Mouse (Mus musculus) lung, postnatal 25 days (tissue): ENCODE data around the gene Efemp2.
A peak's percentile ranks its signal among the peaks of the same experiment; 100 is the strongest.

Experiments used
- DNase-seq: peaks from one replicate; pipeline ENCODE4 v3.0.0; 2022; ENCODE audit warnings: low spot score

Efemp2 gene

GRCm38 (mm10) chr19:5451766-5452165 lies 22.0 kb upstream of the Efemp2 start:
- no peak for DNase-seq

DNA sequence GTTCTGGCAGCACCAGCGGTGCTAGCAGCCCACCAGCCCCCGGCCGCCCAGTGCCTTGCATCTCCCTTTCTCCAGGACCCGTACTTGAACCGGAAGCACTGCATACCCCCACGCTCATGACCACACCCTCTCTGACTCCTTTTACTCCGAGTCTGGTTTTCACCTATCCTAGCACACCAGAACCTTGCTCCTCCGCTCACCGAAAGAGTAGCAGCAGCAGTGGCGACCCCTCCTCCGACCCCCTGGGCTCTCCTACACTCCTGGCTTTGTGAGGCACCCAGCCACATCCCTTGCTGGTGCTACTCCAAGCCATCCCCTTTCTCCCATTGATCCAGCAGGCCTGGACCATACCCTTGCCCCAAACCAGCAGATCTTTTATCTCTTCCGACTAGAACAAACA lies 18.7 kb upstream of the Efemp2 start:
- DNase-seq, result no peak

DNA sequence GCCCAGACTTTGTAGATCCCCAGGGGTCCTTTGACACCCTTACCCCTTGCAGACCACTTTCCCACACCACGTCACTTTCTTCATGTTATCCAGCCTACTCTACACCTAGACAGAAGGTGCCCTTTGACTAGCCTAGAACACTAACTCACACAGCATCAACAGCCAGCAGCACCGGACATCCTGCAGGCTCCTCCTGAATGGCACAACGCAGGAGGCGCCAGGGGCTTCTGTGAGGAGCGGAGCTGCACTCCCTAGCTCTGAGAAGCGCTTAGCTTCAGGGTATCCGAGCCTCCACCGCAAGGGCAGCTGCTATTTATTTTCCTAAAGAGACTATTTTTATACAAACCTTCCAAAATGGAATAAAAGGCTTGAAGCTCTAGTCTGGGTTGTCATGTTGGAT lies 18.2 kb upstream of the Efemp2 start:
- no peak for DNase-seq

DNA sequence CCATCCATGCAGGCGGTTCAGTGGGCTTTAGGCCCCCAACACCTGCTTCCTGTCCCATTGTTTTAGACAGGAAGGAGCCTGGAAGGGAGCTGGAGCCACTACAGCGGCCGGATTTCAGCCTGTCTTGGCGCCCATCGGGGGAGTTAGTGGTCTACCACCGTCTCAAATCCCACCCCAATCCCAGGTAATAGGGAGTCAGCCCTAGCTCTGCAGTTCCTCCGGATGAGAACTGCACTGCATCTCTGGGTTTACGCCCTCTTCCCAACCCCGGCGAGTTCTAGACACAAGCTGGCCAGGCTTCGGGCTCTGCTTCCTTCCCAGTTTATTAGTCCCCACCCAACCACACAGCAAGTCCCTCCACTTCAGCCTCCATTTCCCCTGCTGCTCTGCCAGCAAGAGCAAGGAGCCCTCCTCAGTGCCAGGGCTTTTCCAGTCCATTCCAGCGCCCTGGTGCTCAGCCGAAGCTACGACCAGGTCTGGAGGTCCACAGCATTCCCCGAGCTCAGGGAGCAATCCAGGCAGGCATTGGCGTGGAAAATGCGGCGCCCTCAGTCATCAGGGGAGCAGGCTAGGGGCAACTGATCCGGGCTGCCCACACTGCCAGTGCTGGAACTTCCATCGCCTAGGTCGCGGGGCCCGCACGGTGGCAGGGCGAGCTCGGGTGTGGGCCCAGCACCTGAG lies 17.4 kb upstream of the Efemp2 start:
- peak; percentile 43 for DNase-seq

DNA sequence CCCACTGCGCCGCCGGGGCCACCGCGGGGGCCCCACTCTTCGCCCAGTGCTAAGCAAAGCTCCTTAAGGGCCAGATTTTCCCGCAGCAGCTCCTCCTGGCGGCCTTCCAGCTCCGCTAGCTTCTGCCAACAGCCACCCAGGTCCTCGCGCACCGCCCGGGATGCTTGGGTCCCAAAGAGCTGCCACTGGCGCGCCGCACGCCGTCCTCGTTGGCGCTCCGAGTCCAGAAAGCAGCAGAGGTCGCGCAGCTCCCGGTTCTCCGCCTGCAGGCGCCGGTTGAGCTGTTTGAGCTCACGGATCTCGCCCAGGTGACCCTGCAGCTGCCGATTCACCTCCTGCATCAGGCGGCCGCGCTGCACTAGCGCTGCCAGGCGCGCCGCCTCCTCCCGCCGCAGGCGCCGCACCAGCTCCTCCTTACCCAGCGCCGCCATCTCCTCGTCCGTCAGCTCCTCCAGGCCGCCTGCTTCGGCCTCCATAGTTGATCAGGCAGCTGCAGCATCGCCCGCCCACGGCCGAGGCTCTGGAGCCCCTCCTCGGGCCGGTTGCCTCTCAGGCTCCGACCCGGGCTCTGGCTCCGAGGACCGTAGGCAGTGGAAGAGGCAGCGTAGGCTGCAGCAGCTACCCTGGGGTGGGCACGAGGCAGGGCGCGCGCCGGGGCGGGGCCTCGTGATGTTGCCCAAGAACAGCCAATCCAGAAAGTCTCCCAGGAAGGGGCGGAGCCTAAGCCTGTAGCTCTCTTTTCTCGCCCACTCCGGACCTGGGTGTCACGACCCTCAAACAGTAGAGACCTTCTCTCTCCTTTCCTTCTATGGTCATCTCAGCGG lies 16.6 kb upstream of the Efemp2 start:
- peak; percentile 96 for DNase-seq

- no peak for DNase-seq
These were observed 15.9 kb upstream of the Efemp2 start, which contains the start of gene Ccdc85b for GRCm38 (mm10) chr19:5457746-5458442. TSS of gene Ccdc85b (minus strand) at chr19:5457894.

- no peak for DNase-seq
These were observed 14.7 kb upstream of the Efemp2 start for GRCm38 (mm10) chr19:5459019-5459418.

DNA sequence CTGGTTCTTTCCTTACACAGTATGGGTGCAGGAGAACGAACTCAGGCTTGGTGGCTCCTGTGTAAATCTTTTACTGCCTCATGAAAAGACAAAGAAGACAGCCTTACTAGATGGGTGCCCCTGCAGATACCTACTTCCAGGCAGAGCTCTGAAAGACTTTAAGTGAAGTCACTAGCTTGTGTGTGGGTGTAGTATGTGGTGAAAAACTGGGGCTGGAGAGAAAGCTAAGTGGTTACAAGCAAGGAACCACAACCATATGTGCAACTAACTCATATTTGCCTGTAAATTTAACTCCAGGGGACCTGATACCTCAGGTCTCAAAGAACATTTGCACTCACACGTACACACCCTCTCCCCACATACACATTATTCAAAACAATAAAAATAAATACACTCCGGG lies 13.9 kb upstream of the Efemp2 start:
- no peak for DNase-seq

- DNase-seq, result peak; percentile 88
These were observed 13.3 kb upstream of the Efemp2 start, which contains the start of gene Fibp for GRCm38 (mm10) chr19:5460465-5460911. TSS of gene Fibp (plus strand) at chr19:5460615.

- DNase-seq, result no peak
These were observed 12.3 kb upstream of the Efemp2 start for GRCm38 (mm10) chr19:5461411-5461810.

- DNase-seq, result no peak
These were observed 10.5 kb upstream of the Efemp2 start for GRCm38 (mm10) chr19:5463212-5463611.

DNA sequence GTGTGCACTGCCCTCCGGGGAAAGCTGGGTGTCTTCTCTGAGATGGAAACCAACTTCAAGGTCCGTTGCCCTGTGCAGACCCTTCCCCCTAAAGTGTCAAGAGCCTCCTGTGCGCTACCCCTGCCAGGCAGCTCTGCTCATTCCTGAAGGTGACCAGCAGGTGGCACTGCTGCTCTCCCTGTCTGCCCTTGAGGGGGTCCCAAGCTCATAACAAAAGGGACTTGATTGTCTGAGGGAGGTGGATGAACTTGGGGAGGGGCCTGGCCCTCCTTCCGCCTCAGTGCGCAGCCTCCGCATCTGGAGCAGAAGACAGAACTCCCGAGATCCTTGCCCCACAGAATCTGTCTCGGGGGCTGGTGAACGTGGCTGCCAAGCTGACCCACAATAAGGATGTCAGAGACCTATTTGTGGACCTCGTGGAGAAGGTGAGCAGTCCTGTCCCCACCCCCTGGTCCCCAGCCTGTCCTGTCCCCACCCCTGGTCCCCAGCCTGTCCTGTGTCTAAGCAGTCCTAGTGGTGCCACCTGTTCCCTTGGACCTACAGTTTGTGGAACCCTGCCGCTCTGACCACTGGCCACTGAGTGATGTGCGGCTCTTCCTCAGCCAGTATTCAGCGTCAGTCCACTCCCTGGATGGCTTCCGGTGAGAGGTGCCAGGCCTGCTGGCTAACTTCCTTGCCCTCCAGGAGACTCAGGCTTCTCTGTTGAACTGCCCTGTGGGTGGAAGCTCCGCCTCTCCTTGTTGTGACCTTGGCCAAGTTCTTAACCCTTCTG lies 9.8 kb upstream of the Efemp2 start:
- DNase-seq, result peak; percentile 62

- no peak for DNase-seq
These were observed 8.7 kb upstream of the Efemp2 start for GRCm38 (mm10) chr19:5465037-5465436.

GRCm38 (mm10) chr19:5466916-5467500 lies 6.7 kb upstream of the Efemp2 start:
- no peak for DNase-seq

DNA sequence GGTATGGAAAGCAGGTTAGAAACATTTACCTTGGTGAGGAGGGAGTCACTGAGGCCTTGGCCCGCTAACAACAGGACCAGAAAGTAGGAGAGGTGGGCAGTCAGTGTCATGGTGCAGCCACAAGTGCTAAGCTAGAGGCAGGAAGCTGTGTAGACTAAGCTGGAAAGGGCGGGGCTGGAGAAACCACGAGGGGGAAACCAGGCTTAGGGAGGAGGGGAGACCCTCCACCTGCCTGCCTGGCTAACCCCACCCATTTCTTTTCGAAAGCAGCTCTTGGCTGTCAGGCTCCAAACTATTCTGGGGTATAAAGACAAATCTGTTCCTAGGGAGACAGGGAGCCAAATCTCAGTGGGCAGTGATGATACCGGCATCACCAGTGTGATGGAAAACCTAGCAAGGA lies 5.4 kb upstream of the Efemp2 start, which contains the start of gene Ctsw:
Gene Ctsw (minus strand): TSS at position 134 of the 400 bp plus-strand sequence.
- no peak for DNase-seq

- DNase-seq, result no peak
These were observed 1.9 kb upstream of the Efemp2 start for GRCm38 (mm10) chr19:5471846-5472245.

DNA sequence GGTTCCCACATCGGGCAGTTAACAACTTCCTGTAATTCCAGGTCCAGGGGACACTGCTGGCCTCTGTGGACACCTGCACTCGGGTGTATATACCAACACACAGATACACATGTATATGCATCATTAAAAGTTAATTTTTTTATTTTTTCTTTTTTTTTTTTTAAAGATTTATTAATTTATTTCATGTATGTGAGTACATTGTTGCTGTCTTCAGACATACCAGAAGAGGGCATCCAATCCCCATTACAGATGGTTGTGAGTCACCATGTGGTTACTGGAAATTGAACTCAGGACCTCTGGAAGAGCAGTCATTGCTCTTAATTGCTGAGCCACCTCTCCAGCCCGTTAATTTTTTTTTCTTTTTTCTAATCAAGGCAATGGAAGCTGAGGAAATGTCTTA lies 897 bp upstream of the Efemp2 start:
- DNase-seq, result no peak

GRCm38 (mm10) chr19:5474281-5475068 lies 721 bp downstream of the Efemp2 start:
- DNase-seq, result no peak

GRCm38 (mm10) chr19:5475069-5475714 lies 1.4 kb downstream of the Efemp2 start:
- DNase-seq, result no peak
